Mouse (Mus musculus) erythroblast, embryonic 14.5 days (primary cell): ENCODE results near the gene Lrrc32. TPM values are rescaled to one million over a fixed set of nuclear protein-coding genes. Genes with fewer than 3 reads are reported as not detected.

Source experiments
- H3K27me3 ChIP-seq: 2 replicates; pipeline ENCODE4 v1.6.1; 2012; ENCODE audit warnings: inconsistent platforms; ENCODE audit not compliant: control insufficient read depth
- H3K36me3 ChIP-seq: 2 replicates; pipeline ENCODE4 v1.6.1; 2012; ENCODE audit warnings: mild to moderate bottlenecking, inconsistent platforms; ENCODE audit not compliant: control insufficient read depth
- H3K4me1 ChIP-seq: 2 replicates; pipeline ENCODE4 v1.6.1; 2012; ENCODE audit warnings: inconsistent platforms; ENCODE audit not compliant: control insufficient read depth
- H3K4me3 ChIP-seq: replicated peaks from 2 replicates; pipeline ENCODE3; 2012; ENCODE audit warnings: moderate library complexity, mild to moderate bottlenecking, inconsistent platforms
- H3K9me3 ChIP-seq: 2 replicates; pipeline ENCODE4 v1.6.1; 2012; ENCODE audit warnings: low read length, inconsistent platforms, mixed read lengths; ENCODE audit not compliant: control insufficient read depth
- GATA1 ChIP-seq: IDR thresholded peaks from 2 replicates; pipeline ENCODE4 v1.6.1; 2012; ENCODE audit warnings: low read length, inconsistent platforms, mixed read lengths
- TAL1 ChIP-seq: IDR thresholded peaks from 3 replicates; pipeline ENCODE4 v1.6.1; 2012; ENCODE audit warnings: low read length, inconsistent platforms, mixed read lengths
- polyA plus RNA-seq: library from polyadenylated mRNA; stranded (reverse); fragments of >175 nt; gene quantifications from 2 replicates; pipeline ENCODE4 v1.2.3, GENCODE M21; 2012

Lrrc32 gene
- polyA plus RNA-seq, 1 experiment: 0.19 TPM

DNA sequence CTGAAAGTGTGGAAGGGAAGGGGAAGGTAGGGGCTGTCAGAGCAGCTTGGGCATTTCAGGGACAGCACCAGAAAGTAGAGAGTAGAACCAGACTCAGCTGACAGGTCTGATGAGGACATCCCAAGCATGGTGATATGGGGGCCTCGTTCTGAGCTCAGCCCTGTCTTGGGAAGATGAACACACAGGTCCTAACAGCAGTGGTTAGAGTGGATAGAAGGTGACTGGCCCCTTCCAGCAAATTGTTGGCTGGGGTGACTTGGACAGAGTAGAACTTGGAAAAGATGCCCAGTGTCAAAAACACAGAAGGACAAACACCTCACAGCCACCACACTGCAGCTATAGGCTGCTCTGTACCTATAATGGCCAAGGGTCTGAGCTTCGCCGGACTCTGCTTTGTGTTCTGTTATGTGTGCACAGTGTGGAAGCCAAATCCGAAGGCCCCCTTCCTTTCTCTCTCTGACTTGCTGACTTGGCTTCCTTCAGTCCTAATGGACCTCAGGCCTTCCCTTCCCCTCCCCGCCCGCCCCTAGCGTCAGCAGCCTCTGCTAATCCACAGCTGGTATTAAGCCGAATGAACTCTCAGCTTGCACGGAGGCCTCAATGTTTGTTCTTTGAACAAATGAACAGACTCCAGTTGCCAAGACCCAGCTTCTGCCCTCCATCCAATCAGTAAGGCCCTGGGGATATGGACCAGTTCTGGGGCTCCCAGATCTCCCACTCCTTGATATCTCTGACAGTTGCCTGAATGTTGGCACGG is 48.3 kb downstream of the Lrrc32 start:
- Histone ChIP-seq H3K4me1 (no peaks in the 10 kb centered on the region), H3K9me3 (no peaks in the 10 kb centered on the region), H3K36me3 (no peaks in the 10 kb centered on the region), H3K4me3 (no peak overlapping the region), H3K27me3 (no peaks in the 10 kb centered on the region)
- TF ChIP-seq TAL1 (no peak), GATA1 (no peak)

DNA sequence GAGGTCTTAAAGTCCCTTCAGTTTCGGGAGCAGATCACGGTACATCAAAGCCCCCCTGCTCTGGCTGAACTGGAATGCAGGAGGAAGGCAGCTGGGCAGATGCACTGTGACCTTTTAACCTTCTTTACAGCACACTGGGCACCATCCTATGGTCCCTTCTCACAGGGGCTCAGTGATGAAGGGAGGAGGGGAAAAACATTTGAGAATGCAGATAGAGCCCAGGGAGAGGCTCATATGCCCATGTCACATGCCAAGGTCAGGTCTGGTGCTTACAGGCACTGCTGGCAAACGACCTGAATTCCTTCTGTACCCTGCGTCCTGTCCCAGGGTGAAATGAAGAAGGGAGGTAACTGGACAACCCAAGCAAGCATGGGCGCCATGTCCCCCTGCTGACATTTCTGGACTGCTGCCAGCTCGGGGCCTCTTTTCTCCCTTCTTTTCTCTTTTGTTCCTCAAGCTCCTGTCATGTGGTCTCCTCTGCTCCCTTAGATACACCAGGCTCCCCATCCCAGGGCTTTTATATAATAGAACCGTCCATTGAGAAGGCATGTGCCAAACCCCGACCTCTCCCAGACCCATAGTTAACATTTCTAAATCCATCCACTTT is 49.0 kb downstream of the Lrrc32 start:
- no peaks in the 10 kb centered on the region for H3K9me3 ChIP-seq
- no peaks in the 10 kb centered on the region for H3K27me3 ChIP-seq
- H3K4me3 ChIP-seq: no peak overlapping the region
- no peaks in the 10 kb centered on the region for H3K36me3 ChIP-seq
- no peaks in the 10 kb centered on the region for H3K4me1 ChIP-seq
- no peak for TF ChIP-seq TAL1
- no peak for TF ChIP-seq GATA1

DNA sequence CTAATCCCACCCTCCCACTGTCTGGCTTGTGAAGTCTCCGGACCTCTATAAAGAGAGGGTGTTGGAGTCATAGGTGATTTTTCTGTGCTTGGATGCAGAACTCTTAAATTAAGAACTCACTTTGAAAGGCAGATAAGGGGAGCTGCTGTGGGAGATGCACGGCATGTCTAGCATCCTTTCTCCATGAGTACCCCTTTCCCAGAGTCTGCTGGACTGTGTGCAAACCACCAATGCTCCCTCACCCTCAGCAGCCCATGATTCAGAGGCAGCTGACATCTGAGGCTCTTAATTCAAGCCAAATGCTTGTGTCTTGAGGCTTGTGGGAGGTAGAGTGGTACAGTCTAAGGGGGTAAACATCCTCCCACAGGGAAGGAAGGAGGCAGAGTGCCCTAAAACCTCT is 51.8 kb downstream of the Lrrc32 start:
- Histone ChIP-seq H3K9me3 (no peaks in the 10 kb centered on the region), H3K4me3 (no peak overlapping the region), H3K4me1 (no peaks in the 10 kb centered on the region), H3K27me3 (no peaks in the 10 kb centered on the region), H3K36me3 (no peaks in the 10 kb centered on the region)
- TF ChIP-seq GATA1: no peak
- no peak for TF ChIP-seq TAL1

DNA sequence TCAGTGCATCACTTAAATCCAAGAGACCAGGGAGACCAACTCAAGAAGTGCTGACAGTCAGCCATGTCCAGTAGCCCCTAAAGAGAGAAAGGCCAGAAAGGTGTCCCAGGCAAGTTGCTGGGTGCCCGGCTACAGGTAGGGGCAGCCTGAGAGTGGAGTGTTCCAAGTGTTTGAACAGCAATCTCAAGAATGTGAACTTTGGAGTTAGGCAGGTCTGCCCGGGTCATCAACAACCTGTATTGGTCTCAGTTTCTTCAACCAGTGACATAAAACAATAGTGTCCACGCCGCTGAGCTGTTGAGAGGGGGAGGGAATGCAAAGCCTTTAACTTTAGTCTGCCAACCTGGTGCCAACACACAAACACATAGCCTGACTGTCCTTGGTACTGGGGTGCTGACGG is 52.5 kb downstream of the Lrrc32 start:
- no peaks in the 10 kb centered on the region for H3K36me3 ChIP-seq
- H3K4me3 ChIP-seq: no peak overlapping the region
- H3K9me3 ChIP-seq: no peaks in the 10 kb centered on the region
- no peak for TF ChIP-seq GATA1
- no peaks in the 10 kb centered on the region for H3K4me1 ChIP-seq
- H3K27me3 ChIP-seq: no peaks in the 10 kb centered on the region

DNA sequence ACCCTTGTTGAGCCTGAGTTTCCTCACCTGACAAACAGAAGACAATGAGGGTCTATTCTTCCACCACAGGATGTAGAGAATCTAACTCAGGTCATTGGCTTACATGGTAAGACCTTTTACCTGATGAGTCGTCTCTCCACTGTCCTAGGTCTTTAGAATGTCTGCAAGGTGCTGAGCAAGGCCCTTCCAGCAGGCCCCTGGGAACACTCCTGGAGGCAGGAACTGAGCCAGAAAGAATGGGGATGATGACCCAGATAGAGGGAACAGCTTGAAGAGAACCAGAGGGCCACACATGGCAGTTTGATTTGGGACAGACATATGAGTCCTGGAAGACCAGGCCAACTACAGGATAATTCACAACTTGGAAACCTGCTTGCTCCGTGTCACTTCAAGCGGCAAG is 53.2 kb downstream of the Lrrc32 start:
- Histone ChIP-seq H3K4me3 (no peak overlapping the region), H3K4me1 (no peaks in the 10 kb centered on the region), H3K36me3 (no peaks in the 10 kb centered on the region), H3K27me3 (no peaks in the 10 kb centered on the region), H3K9me3 (no peaks in the 10 kb centered on the region)
- no peak for TF ChIP-seq GATA1
- no peak for TF ChIP-seq TAL1

DNA sequence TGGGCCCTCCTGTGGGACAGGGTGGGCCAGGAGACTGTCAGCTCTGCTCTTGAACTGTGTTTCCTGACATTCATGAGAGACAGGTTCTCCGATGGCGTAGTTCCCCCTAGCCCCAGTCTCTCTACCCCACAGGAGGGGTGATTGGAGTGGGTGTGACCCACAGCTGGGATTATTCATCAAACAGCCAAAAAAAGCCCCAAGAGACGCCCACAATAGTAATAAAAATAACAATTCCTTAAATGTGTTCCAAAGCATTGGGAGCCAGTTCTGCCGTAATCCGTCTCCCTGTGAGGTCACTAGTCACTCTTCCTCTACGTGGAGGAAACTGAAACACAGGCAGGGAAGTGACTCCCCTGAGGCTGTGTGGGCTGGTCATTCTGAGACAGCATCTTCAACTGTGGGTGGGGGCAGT is 53.7 kb downstream of the Lrrc32 start:
- H3K4me1 ChIP-seq: no peaks in the 10 kb centered on the region
- no peak overlapping the region for H3K4me3 ChIP-seq

DNA sequence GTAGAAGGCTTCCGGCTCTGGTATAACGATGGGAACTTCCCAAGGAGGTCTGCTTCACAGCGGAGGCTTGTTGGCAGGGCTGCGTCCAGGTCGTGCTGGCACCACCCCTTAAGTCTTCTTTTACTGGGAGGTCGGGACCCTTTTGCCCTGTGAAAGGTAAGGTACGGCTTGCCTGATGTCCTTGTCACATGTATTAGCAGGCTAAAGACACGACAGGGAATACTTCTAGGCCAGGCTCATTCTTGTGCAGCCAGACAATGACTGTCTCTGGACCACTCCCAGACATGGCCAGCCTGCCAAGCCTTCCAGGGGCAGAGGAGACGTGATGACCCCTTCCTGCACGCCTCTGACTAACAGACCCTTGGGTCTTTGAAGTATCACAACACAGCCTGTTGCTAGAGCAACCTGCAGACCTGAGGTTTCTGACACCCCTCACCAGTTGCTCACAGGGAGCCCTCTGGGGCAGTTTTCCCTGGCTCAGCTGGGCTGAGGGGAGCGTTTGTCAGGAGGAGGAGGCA is 54.8 kb downstream of the Lrrc32 start:
- H3K4me3 ChIP-seq: no peak overlapping the region
- TF ChIP-seq TAL1: no peak
- TF ChIP-seq GATA1: no peak
- H3K4me1 ChIP-seq: no peaks in the 10 kb centered on the region
- no peaks in the 10 kb centered on the region for H3K9me3 ChIP-seq
- no peaks in the 10 kb centered on the region for H3K36me3 ChIP-seq
- H3K27me3 ChIP-seq: no peaks in the 10 kb centered on the region

More for the DNA sequence above, 53.7 kb downstream of the Lrrc32 start:
- TF ChIP-seq GATA1 (no peak), TAL1 (no peak)
- Histone ChIP-seq H3K9me3 (no peaks in the 10 kb centered on the region), H3K36me3 (no peaks in the 10 kb centered on the region), H3K27me3 (no peaks in the 10 kb centered on the region)

DNA sequence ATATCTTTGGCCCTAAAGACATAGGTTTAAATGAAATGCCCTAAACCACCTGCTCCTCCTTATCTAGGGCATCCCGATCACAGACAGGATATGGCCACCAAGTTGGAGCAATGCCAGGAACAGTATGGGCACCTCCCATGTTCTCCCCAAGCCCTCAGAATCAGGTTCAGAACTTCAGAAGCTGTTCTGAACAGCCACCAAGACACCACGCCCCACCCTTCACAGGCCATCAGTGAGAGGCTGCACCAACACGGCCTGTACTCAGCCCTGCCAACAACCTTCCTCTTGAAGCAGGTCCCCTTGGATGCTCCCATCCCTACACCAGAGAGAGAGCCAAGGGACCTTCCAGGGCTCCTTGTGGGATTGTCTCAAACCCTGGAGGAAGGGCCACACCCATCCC is 55.5 kb downstream of the Lrrc32 start:
- H3K9me3 ChIP-seq: no peaks in the 10 kb centered on the region
- H3K36me3 ChIP-seq: no peaks in the 10 kb centered on the region
- no peaks in the 10 kb centered on the region for H3K4me1 ChIP-seq
- no peak overlapping the region for H3K4me3 ChIP-seq
- no peaks in the 10 kb centered on the region for H3K27me3 ChIP-seq
- TF ChIP-seq GATA1: no peak
- no peak for TF ChIP-seq TAL1

DNA sequence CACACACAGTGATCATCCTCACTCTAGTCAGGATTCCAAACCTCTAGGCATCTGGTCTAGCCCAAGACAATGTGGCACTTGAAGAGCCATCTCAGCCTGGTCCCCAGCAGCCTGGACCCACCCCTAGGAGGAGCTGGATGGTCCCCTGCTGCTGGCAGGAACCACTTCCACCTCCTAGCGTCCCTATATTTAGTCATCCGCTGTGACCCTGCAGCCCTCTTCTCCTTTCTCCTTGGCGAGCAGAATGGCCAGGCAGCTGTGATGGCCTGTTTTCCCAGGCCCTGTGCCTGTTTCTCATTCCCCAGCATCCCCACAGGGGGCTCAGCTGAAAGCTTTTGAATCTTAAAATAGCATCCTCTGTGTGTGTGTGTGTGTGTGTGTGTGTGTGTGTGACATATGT is 59.8 kb downstream of the Lrrc32 start:
- Histone ChIP-seq H3K36me3 (no peaks in the 10 kb centered on the region), H3K9me3 (no peaks in the 10 kb centered on the region), H3K27me3 (no peaks in the 10 kb centered on the region), H3K4me1 (no peaks in the 10 kb centered on the region), H3K4me3 (no peak overlapping the region)
- TF ChIP-seq TAL1 (no peak), GATA1 (no peak)

DNA sequence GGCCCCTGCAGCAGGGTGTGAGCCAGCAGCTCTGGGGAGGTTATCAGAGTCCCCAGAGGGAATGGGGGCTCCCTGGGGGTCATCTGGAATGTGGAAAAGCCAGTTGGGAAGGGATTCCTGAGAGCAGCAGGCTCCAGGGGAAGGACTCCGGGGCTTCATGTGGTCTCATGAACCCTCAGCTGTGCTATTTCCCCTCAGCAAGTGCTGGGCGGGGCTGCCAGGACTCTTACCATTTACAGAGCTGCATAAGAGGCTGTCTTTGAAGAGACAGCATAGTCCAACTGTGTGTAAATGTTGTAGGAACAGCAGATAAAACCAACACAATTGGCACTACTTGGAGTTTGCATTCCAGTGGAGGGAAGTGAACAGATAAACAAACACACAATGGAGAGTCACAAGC is 61.5 kb downstream of the Lrrc32 start:
- Histone ChIP-seq H3K9me3 (no peaks in the 10 kb centered on the region), H3K27me3 (no peaks in the 10 kb centered on the region), H3K4me1 (no peaks in the 10 kb centered on the region), H3K36me3 (no peaks in the 10 kb centered on the region), H3K4me3 (no peak overlapping the region)
- TF ChIP-seq TAL1: no peak
- no peak for TF ChIP-seq GATA1
